Mouse (Mus musculus) adrenal gland, adult 8-10 months (tissue): ENCODE measurements around the gene Slc25a29. TPM values are rescaled to one million over a fixed set of nuclear protein-coding genes. Genes with fewer than 3 reads are reported as not detected.

Source experiments
- DNase-seq: peaks from one replicate; pipeline ENCODE4 v3.0.0; 2022
- microRNA-seq, 2 experiments: library from miRNA; unstranded; fragments of <30 nt; microRNA quantifications; one replicate each; pipeline ENCODE4 v1.2.0; 2022
- total RNA-seq, 4 experiments: library from RNA; stranded (reverse); gene quantifications; 2 replicates each; pipeline ENCODE4 v1.2.4; 2022

Slc25a29 gene
- total RNA-seq, 4 experiments from 2014 or later = 19.8 to 29.4 (median 23.8) TPM

DNA sequence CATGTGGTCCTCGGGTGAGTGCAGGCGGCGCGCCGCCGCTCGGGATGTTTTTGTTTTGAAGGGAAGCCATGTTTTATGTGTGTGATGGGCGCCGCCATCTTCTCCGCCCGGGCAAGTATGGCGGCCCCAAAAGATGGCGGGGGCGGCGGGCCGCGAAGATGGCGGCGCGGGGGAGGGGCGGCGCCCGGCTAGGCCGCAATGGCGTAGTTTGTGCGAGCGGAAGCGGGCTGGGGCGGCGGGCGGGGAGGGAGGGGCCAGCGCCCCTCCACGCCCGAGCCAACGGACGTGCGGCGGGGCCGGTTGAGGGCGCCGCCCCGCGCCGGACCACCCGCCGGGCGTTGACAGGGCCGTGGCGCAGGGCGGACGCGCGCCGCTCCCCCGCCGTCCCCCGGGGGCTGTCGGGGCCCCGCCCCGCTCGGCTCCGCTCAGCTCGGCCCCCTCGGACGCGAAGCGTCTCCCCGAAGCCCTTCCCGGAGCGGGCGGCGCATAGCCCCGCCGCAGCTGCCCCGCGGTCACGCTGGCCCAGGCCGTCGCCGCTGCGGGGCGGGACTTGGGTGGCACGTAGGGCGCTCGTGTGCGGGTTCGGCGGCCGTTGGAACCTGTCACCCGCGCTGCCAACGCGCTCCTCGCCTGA, 41.5 kb downstream of the Slc25a29 start:
- DNase-seq = peak; percentile 70

DNA sequence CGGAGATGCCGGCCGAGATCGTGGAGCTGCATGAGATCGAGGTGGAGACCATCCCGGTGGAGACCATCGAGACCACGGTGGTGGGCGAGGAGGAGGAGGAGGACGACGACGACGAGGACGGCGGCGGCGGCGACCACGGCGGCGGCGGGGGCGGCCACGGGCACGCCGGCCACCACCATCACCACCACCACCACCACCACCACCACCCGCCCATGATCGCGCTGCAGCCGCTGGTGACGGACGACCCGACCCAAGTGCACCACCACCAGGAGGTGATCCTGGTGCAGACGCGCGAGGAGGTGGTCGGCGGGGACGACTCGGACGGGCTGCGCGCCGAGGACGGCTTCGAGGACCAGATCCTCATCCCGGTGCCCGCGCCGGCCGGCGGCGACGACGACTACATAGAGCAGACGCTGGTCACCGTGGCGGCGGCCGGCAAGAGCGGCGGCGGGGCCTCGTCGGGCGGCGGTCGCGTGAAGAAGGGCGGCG, 42.2 kb downstream of the Slc25a29 start:
- DNase-seq = peak; percentile 45

DNA sequence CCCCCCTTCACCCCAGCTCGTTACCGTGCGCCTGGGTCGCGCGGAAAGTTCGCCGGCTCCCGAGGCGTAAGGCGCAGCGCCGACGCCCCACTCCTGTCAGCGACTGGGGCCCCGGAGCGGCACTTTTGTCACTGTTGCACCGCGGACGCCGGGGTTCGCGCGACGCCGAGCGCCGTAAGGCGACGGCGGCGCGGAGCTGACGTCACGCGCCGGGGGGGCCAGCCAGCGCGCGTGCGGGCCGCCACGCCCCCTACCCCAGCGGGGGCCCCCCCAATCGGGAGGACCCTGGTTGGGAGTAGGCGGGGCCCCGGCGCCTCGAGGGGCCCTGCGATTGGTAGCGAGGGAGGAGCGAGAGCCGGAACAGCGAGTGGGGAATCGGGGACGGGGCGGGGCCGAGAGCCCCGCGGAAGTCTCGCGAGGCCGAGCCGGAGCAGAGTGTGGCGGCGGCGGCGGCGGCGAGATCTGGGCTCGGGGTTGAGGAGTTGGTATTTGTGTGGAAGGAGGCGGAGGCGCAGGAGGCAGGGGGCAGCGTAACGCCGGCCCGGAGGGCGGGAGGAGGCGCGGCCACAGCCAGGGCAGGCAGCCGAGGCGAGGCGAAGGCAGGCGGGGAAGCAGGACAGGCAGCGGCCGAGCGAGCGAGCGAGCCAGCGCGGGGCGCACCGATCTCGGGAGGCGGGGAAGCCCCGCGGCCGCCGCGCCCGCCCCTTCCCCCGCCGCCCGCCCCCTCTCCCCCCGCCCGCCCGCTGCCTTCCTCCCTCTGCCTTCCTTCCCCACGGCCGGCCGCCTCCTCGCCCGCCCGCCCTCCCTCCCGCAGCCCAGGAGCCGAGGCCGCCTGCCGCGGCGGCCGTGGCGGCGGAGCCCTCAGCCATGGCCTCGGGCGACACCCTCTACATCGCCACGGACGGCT, 42.9 kb downstream of the Slc25a29 start, which contains the start of gene Yy1:
TSS of gene Yy1 (plus strand) at position 428 of the 907 bp plus-strand sequence.
- DNase-seq = peak; percentile 98

DNA sequence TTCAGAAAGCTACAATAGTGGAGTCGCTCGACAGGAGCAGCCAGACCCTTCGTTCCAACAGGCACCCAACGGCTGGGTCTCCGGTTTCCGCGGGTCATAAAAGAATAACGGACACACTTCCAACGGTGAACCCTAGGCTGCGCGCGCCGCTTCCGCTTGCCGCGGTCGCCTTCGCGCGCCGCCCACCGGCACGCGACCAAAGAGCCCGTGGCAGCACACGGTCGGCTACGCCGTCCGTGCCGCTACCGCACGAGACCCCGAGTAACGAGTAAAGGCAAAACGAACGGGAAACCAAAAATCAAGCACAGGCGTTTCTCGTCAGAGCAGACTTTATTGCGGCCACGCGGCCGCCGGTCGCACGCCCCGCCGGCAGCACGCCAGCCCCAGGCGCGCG, 43.5 kb downstream of the Slc25a29 start:
- peak; percentile 62 for DNase-seq

DNA sequence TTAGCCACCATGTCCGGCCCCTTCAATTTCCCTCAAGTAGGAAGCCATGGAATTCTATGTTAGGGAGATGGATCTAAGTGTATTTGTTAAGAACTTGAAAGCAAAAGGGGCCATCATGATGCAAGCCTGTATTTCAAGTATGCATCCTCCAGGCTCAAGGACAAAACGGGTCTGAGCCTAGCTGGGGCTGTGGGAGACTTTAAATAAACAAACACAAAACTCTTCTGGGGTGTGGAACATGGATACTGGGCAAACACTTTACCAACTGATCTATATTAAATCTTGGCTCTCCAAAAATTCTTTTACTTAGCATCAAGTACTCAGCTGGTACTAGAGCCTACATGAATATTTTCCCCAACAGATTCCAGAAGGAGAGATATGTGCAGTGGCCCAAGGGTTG, 48.4 kb downstream of the Slc25a29 start:
- DNase-seq = no peak

DNA sequence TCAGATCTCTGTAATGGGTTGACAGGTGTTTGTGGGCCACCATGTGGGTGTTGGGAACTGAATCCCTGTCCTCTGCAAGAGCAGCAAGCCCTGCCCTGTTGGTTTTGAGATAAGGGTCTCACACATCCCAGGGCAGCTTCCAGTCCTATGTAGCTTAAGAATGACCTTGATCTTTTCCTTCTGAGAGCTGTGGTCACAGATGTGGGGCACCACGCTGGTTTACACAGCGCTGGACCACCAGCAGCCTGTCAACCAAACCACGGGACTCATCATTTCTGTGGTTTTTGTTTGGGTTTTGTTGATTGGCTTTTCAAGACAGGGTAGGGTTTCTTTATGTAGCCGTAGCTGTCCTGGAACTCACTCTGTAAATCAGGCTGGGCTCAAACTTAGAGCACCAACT, 50.5 kb downstream of the Slc25a29 start:
- no peak for DNase-seq

DNA sequence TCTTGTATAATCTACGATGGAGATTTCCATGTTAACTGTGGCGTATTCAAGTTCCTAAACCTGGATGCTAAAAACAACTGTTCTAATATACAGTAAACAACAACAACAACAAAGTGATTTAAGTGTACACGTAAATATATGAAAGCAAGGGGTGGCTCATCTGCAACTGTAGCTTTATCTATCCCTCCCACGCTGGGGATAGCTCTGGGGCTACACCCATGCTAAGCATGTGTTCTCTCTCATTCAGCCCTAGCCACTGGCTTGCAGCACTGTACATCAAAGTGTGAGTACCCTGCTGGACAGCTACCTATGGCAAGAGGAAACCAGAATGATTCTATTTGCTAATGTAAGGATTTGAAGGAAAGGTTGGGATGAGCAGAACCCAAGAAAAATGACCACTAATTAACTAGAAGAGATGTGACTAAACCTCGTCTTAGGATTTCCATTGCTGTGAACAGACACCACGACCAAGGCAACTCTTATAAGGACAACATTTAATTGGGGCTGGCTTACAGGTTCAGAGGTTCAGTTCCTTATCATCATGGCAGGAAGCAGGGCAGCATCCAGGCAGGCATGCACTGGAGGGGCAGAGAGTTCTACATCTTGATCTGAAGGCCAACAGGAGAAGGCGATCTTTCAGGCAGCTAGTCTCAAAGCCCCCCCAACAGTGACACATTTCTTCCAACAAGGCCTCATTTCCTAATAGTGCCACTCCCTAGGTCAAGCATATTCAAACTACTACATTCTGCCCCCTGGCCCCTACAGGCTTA, 55.4 kb downstream of the Slc25a29 start:
- no peak for DNase-seq

Small RNAs within 50 kb of the gene (microRNA-seq; reads per million reads assigned to microRNA genes)
- 29.6 to 88.0 reads per million in 2 experiments for gene Mir345

Other genes with a start within 250 kb of the Slc25a29 start
- gene Degs2, start 133.6 kb downstream of the Slc25a29 start, total RNA-seq = not detected
- 10 to 100 TPM; 65.4 to 76.7 (median 70.7) TPM for gene Yy1, start 42.9 kb downstream of the Slc25a29 start, total RNA-seq
- gene Slc25a47, start 163 bp upstream of the Slc25a29 start, total RNA-seq = 10 to 100 TPM; 10.2 to 14.0 (median 12.2) TPM
- 1 to 10 TPM; 8.1 to 9.6 (median 8.4) TPM for gene Wdr25, start 57.7 kb upstream of the Slc25a29 start, total RNA-seq
- 10 to 100 TPM; 63.1 to 70.0 (median 66.8) TPM for gene Wars, start 58.3 kb upstream of the Slc25a29 start, total RNA-seq
- 1 to 10 TPM; 2.4 to 8.2 (median 4.5) TPM for gene Begain, start 232.3 kb upstream of the Slc25a29 start, total RNA-seq